Mouse (Mus musculus): ENCODE results near the gene Ube2q2. TPM values are rescaled to one million over a fixed set of nuclear protein-coding genes. Genes with fewer than 3 reads are reported as not detected.
"Not testable (repeated sequence)": the region's sequence is repeated elsewhere in the genome, so short reads cannot be mapped to it uniquely, and the experiment has no call there.

Ube2q2 gene
- total and polyA plus RNA-seq, 2 experiments from 2014 or later: 22.0 to 23.5 TPM

DNA sequence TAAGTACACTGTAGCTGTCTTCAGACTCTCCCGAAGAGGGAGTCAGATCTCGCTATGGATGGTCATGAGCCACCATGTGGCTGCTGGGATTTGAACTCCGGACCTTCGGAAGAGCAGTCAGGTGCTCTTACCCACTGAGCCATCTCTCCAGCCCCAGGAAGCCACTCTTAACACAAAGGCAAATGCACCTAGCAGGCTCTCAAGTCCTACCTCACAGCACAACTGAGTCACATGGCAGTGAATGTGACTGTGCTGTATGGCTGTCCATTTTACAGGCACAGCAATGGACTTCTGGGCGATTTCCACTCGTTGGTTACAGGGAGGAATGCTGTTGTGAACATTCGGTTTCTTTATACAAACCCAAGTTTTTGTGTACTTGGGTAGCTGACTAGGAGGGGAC lies 83.9 kb downstream of the Ube2q2 start:
- no peak overlapping the region for H3K4me3 ChIP-seq (ENCODE audit: low read depth, low read length)
- no peaks in the 10 kb centered on the region for H3K36me3 ChIP-seq (replicated peaks; ENCODE audit: control insufficient read depth, insufficient read depth, low read length)
- H3K9ac ChIP-seq (replicated peaks; ENCODE audit: low read depth, low read length): no peak overlapping the region
- H3K9me3 ChIP-seq (replicated peaks; ENCODE audit: control insufficient read depth, low read length): no peaks in the 10 kb centered on the region
- H3K4me2 ChIP-seq (ENCODE audit: low read depth, low read length): no peak overlapping the region
- TF ChIP-seq CTCF (IDR thresholded peaks at IDR 0.05; ENCODE audit: low read depth): no peak
- TF ChIP-seq EP300 (IDR thresholded peaks at IDR 0.05; ENCODE audit: low read depth): no peak
- H3K4me1 ChIP-seq (ENCODE audit: control insufficient read depth, insufficient read depth): no peaks in the 10 kb centered on the region
- no peak for DNase-seq (ENCODE audit: low spot score)
- H3K27me3 ChIP-seq (ENCODE audit: control insufficient read depth, insufficient read depth, low read length): no peaks in the 10 kb centered on the region
- WGBS: 78% methylated on average over 7 of the region's 7 CpGs
- no peak for ATAC-seq (ENCODE audit: insufficient read depth, low read depth)
- no peak overlapping the region for H3K27ac ChIP-seq (ENCODE audit: low read depth)

- H3K9me3 ChIP-seq (replicated peaks; ENCODE audit: control insufficient read depth, low read length); H3K27me3 ChIP-seq (ENCODE audit: control insufficient read depth, insufficient read depth, low read length); H3K27ac ChIP-seq (ENCODE audit: low read depth); DNase-seq (ENCODE audit: low spot score); H3K4me3 ChIP-seq (ENCODE audit: low read depth, low read length); H3K4me1 ChIP-seq (ENCODE audit: control insufficient read depth, insufficient read depth); H3K4me2 ChIP-seq (ENCODE audit: low read depth, low read length); H3K9ac ChIP-seq (replicated peaks; ENCODE audit: low read depth, low read length); H3K36me3 ChIP-seq (replicated peaks; ENCODE audit: control insufficient read depth, insufficient read depth, low read length); ATAC-seq (ENCODE audit: insufficient read depth, low read depth): not testable (repeated sequence)
- WGBS: 60% methylated on average over 11 of the region's 11 CpGs
These were observed 84.4 kb downstream of the Ube2q2 start for GRCm38 (mm10) chr9:55233076-55233475.

GRCm38 (mm10) chr9:55236235-55237165 lies 87.8 kb downstream of the Ube2q2 start:
- H3K9me3 ChIP-seq (replicated peaks; ENCODE audit: control insufficient read depth, low read length): no peaks in the 10 kb centered on the region
- no peaks in the 10 kb centered on the region for H3K36me3 ChIP-seq (replicated peaks; ENCODE audit: control insufficient read depth, insufficient read depth, low read length)
- no peak overlapping the region for H3K9ac ChIP-seq (replicated peaks; ENCODE audit: low read depth, low read length)
- no peak for TF ChIP-seq CTCF (IDR thresholded peaks at IDR 0.05; ENCODE audit: low read depth)
- TF ChIP-seq EP300 (IDR thresholded peaks at IDR 0.05; ENCODE audit: low read depth): no peak
- H3K27me3 ChIP-seq (ENCODE audit: control insufficient read depth, insufficient read depth, low read length): no peaks in the 10 kb centered on the region; the same call in 1 of the 2 replicates
- DNase-seq (ENCODE audit: low spot score) (no peak), ATAC-seq (ENCODE audit: insufficient read depth, low read depth) (no peak)
- no peak overlapping the region for H3K4me3 ChIP-seq (ENCODE audit: low read depth, low read length)
- H3K27ac ChIP-seq (ENCODE audit: low read depth): no peak overlapping the region
- WGBS: 70% methylated on average over 13 of the region's 13 CpGs
- H3K4me1 ChIP-seq (ENCODE audit: control insufficient read depth, insufficient read depth): no peaks in the 10 kb centered on the region
- no peak overlapping the region for H3K4me2 ChIP-seq (ENCODE audit: low read depth, low read length)

GRCm38 (mm10) chr9:55240852-55241251 lies 92.2 kb downstream of the Ube2q2 start:
- Histone ChIP-seq H3K36me3 (replicated peaks; ENCODE audit: control insufficient read depth, insufficient read depth, low read length) (no peaks in the 10 kb centered on the region), H3K4me3 (ENCODE audit: low read depth, low read length) (no peak overlapping the region), H3K27ac (ENCODE audit: low read depth) (no peak overlapping the region), H3K4me2 (ENCODE audit: low read depth, low read length) (no peak overlapping the region), H3K9me3 (replicated peaks; ENCODE audit: control insufficient read depth, low read length) (no peaks in the 10 kb centered on the region), H3K4me1 (ENCODE audit: control insufficient read depth, insufficient read depth) (no peaks in the 10 kb centered on the region), H3K9ac (replicated peaks; ENCODE audit: low read depth, low read length) (no peak overlapping the region), H3K27me3 (ENCODE audit: control insufficient read depth, insufficient read depth, low read length) (no peaks in the 10 kb centered on the region; the same call in 1 of the 2 replicates)
- TF ChIP-seq CTCF (IDR thresholded peaks at IDR 0.05; ENCODE audit: low read depth) (no peak), EP300 (IDR thresholded peaks at IDR 0.05; ENCODE audit: low read depth) (no peak)
- DNase-seq (ENCODE audit: low spot score): no peak
- 49% methylated on average over 5 of the region's 5 CpGs for WGBS
- ATAC-seq (ENCODE audit: insufficient read depth, low read depth): no peak

DNA sequence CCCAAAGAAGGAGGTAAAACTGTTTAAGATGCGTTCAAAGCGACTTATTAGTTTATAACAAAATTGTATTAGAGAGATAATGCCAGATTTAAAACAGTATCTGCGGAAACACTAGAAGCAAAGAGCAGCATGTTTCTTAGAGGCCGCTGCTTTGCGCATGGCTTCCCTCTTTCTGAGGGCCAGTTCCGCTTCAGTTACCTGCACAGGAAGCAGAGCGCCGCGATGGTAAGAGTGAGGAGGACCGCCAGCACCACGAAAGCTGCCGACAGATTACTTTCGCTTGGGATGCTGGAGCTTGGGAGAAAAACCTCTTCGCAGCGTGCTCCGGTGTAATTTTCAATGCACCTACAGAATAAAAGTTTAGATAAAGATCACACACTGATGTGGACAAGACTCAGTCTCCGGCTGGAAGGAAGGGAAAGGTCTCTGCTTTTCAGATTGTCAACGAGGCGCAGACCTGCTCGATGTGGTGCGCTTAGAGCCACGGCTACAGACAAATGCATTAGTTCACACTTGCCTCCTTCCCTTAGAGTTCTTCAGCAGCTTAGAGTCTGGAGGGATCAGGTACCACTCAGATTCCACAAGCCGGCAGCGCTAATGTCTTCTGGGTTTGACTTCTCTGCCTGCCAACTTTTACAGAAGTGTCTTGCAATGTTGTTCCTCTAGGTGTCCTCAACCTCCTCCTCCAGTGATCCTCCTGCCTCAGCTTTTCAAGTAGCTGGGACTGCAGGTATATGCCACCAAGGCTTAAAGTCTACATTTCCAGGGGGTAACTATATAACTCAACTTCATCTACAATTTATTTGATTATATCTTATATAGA lies 93.4 kb downstream of the Ube2q2 start:
- Histone ChIP-seq H3K9me3 (replicated peaks; ENCODE audit: control insufficient read depth, low read length) (no peaks in the 10 kb centered on the region), H3K36me3 (replicated peaks; ENCODE audit: control insufficient read depth, insufficient read depth, low read length) (no peaks in the 10 kb centered on the region), H3K27me3 (ENCODE audit: control insufficient read depth, insufficient read depth, low read length) (no peaks in the 10 kb centered on the region; the same call in 1 of the 2 replicates), H3K4me2 (ENCODE audit: low read depth, low read length) (peak overlapping the region; percentile 59), H3K27ac (ENCODE audit: low read depth) (no peak overlapping the region), H3K4me1 (ENCODE audit: control insufficient read depth, insufficient read depth) (no peaks in the 10 kb centered on the region), H3K4me3 (ENCODE audit: low read depth, low read length) (peak overlapping the region; percentile 42), H3K9ac (replicated peaks; ENCODE audit: low read depth, low read length) (no peak overlapping the region; the same call in 1 of the 2 replicates)
- no peak for DNase-seq (ENCODE audit: low spot score)
- no peak for ATAC-seq (ENCODE audit: insufficient read depth, low read depth)
- TF ChIP-seq CTCF (IDR thresholded peaks at IDR 0.05; ENCODE audit: low read depth) (no peak), EP300 (IDR thresholded peaks at IDR 0.05; ENCODE audit: low read depth) (no peak)
- 36% methylated on average over 24 of the region's 24 CpGs for WGBS

Data from heart, postnatal 0 days (tissue).